Mouse (Mus musculus): ENCODE data around the gene Ttc39b.
"Not testable (repeated sequence)": the region's sequence is repeated elsewhere in the genome, so short reads cannot be mapped to it uniquely, and the experiment has no call there.

Gene Ttc39b

DNA sequence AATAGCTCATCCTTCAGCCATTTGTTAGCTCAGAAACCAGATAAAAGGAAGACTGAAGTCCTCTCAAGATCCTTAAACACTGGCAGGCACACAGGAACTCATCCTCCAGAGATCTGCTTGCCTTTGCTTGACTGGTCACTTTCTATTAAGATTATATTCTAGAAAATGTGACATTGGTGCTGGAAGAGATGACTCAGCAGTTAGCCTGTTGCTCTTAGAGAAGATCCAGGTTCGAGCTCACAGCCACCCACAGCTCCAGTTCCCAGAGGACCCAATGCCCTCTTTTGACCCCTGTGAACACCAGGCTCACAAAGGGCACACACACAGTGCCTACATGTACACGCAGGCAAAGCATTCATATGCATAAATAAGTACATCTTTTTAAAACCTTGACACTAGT, 49.8 kb downstream of the Ttc39b start:
- no peak for DNase-seq (ENCODE audit: low spot score in 2 of 2)

DNA sequence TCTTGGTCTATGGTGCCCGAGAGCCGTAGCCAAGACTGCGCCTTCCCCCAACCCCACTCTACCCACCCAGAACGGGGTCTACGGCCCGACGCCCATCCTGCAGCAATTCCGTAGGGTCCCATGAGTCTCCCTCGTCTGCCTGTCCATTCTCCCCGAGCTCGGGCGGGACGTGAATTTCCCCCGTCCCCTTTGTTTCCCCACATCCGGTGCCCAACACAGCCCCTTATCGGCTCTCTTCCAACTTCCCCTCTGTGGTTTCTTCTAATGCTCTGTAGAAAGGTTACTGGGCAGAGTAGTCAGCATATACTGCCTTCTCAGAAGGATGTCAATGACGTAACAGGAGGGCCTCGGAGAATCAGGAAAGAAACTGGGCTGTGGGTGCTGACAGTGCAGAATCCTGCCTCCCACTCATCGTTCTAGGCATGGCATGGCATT, 50.4 kb downstream of the Ttc39b start:
- DNase-seq (ENCODE audit: low spot score in 2 of 2): no peak

DNA sequence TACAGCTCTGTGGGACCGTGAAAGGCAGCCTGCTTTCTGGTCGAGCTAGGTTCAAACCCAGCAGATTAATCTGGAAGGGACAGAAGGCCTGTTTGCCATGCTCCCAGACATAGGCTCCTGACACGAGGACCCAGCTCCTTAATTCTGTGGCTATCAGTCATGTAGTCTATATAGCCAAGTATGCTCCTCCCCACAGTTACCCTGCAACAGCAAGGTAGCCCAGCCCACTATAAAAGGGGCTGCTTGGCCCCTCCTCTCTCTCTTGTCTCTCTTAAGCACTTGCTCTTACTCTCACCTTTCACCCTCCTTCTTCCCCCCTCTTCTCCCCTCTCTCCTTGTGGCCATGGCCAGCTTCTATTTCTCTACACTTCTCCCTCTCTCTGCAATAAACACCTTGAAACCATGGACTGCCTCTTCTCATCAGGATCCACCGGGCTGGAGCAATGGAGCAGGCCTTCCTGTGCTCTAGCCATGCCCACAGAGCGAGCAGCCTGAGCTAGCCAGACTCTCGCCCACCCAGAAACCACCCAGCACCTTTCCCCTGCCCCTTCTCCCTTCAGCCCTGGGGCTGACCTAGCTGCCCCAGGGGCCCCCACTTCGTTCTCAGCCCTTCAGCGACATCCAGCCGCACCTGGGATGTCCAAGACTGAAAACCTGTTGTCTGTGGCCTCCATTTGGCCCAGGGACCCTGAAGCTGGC, 51.0 kb downstream of the Ttc39b start:
- no peak for DNase-seq (ENCODE audit: low spot score in 2 of 2)

DNA sequence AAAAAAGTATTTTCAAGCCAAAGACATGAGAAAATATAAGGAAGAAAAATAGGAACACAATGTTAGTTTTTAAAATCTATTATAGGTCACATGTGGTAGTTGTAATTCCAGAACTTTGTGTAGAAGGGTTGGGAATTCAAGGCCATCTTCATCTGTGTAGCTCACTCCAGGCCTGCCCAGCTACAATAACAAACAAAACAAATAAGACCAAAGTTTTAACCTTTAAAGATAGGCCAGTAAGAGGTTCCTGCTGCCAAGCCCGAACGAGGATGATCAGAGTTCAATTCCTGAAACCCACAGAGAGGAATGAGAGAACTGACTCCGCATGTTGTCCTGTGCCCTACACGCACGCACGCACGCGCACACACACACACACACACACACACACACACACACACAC, 53.6 kb downstream of the Ttc39b start:
- no peak for DNase-seq (ENCODE audit: low spot score in 2 of 2)

DNA sequence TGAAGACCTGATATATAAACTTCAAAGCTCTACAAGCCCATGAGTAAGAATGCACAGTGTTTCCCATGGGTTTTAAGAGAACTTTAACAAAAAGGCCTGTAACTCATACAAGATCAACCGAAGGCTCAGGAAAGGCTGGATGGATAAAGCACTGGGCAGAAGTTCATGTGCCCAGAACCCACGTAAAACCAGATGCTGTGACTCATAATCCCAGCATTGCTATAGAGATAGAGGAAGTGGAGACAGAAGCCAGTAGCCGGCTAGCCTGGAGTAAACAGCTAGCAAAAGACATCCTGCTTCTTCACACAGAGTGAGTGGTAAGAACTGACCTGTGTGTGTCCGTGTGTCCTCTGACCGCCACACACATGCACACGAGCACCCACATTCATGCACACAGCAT, 54.4 kb downstream of the Ttc39b start:
- no peak for DNase-seq (ENCODE audit: low spot score in 2 of 2)

DNA sequence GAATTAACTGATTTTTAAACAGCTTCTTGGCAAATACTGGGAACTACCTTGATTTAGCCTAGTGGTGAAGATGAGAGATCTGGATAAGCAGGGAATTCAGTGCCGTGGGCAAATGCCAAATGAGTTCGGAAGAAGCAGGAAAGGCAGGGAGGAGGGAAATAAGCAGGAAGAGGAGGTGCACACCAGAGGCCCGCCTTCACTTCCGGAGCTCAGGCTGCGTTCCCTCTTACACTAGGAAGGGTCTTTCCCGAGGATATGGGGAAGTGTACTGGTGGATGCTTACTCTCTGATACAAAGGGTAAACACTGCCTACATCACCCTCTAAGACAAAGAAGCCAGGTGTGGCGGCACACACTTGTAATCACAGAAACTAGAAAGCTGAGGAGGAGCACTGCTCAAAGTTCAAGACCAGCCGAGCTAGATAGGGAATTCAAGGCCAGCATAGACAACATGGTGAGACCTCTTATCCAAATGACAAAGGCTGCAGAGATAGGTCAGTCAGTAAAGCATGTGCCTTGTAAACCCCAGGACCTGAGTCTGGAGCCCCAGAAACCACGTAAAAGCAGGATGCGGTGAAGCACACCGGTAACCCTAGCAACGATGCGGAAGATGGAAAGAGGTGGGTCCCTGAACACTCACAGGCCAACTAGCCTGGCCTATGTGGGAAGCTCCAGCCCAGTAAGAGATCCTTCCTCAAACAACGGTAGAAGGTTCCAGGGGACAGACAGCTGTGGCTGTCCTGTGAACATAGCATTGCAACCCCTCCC, 57.9 kb downstream of the Ttc39b start:
- no peak for DNase-seq (ENCODE audit: low spot score in 2 of 2)

DNA sequence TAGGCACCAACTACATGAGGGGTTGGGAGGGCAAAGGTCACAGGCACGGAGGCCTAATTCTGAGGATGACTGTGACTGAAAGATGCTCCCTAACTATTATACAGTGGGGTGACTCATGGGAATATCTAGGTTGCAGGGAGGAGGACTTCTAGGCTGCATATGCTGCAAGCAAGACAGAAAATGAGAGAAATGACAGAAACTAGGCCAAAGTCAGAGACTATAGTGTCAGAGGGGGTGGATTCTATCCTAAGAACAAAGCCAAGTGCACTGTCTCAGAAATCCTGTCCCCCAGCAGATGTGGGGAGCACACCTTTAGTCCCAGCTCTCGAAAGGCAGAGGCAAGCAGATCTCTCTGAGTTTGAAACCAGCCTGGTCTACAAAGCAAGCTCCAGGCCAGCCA, 59.2 kb downstream of the Ttc39b start:
- DNase-seq (ENCODE audit: low spot score in 2 of 2): no peak

DNA sequence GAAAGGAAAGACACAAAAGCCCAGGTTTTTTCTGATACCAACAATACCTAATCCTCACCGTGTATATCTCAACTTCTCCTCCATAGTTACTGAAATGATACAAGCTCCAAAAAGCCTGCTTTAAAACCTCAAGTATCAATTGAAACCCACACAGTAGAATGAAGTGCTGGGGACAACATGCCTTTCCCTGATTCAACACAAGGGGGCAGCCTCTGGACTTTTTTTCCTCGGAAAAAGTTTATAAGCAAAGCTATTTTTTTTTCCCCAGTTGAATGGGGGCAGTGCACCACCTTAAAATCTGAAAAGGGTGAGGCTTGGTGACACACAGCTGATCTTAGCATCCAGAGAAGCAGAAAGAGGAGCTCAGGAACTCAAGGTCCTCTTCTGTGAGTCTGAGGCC, 62.1 kb downstream of the Ttc39b start:
- peak in 1 of 2 experiments; percentile 68 for DNase-seq (ENCODE audit: low spot score in 2 of 2)

DNA sequence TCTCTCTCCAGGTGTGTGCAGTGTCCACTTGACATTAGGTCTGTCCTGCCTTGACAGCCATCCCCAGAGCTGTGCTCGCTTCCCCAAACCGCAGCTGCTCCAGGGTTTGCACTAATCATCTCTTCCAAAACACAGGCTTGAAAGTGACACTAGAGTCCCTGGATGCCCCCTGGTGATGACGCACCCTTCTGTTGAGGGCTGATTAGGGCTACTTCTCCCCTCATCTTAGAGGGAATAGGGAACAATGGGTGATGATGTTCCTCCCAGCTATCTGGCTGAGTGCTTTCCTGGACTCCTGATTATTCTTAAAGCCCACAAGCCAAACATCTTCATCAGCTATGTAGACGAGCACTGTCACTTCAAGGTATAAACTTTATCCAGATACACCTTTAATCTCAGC, 64.4 kb downstream of the Ttc39b start:
- DNase-seq (ENCODE audit: low spot score in 2 of 2): no peak

DNA sequence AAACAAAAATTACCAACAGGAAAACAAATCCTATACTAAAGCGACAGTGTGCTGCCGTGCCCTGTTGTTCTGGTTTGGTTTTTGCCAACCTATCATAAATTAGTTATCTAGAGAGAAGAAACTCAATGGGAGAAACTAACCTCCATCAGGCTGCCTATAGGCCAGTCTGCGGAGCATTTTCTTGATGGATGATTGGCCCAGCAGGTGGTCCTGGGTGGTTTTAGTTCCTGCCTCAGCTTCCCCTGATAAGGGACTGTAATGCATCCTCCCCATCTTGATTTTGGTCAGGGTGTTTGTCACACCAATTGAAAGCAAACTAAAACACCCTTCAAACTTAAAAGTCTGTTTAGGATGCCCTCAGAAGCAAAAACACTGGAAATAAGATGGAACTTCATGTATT, 65.8 kb downstream of the Ttc39b start:
- no peak for DNase-seq (ENCODE audit: low spot score in 2 of 2)

DNA sequence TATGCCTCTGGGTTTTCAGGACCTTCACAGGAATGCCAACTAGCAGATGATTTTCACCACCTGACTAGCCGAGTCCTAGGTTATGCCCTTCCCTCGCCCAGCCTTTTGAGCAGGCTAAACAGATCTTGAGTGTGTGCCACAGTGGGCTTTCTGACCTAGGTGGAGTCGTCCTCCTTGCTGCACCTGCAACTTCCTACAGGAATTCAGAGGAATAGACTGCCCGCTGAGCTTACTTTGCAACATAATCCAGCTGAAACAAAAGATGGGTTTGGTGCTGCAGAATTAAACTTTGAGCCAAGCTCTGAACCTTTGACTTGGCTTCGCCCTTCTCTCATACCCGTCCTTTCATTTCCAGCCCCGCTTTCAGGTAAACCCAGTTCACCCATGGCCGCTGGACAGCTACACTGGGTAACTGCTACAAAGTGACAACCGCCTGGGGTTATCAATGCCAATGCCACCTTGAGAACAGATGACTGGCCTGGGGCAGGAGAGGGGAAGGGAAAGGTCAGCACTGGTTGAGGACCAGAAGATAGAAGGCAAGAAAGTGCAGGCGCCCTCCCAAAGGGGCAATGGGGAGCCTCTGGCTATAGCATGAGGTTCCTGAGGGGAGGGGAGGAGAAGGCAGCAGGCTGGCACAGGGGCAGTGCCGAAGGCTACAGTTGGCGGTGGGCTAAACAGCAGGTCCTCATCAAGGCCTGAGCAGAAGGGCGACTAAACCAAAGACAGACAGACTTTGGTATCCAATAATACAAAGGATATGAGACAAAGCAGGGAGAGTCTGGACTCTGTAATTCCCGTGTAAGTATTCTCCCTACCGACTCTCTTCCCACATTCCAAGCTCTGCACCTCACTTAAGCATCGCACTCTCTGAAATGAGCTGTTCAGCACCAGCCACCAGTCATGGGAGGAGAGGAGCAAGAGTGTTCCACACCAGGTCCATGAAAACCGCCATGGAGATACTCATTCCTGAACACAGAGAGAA, 66.5 kb downstream of the Ttc39b start:
- no peak for DNase-seq (ENCODE audit: low spot score in 2 of 2)

DNA sequence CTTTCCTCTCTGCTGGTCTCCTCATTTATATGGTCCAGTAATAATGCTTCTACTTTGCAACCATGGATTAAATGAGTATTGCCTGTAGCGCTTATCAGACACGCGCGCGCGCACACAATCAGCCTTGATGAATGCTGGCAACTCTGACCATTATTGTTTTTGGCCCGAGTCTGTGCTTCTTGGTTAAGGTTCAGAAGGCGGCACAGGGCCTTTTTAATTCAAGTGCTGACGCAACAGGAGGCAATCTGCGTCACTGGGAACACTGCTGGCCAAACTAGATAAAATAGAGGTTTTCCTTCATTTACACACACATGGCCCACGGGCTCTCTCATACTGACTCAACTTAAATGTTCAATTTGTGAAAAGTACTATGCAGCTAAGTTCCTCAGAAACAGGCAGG, 67.3 kb downstream of the Ttc39b start:
- DNase-seq (ENCODE audit: low spot score in 2 of 2): no peak

DNA sequence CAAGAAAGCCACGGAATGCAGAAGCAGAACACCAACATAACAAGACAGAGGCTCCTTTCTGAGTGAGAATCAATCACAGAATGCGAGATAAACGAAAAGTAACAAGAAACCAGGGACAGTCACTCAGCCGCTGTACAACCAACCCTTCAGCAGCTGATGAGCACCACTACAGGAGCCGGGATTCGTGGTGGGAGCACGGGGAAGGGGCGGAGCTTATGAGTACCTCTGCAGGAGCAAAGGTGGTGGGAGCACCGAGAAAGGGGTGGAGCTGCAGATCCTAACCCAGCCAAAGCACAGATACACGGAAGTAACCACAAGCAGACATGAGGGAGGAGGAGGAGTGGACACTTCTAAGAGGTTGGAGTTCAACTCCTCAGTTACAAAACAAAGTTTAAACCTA, 69.1 kb downstream of the Ttc39b start:
- DNase-seq (ENCODE audit: low spot score in 2 of 2): no peak

DNA sequence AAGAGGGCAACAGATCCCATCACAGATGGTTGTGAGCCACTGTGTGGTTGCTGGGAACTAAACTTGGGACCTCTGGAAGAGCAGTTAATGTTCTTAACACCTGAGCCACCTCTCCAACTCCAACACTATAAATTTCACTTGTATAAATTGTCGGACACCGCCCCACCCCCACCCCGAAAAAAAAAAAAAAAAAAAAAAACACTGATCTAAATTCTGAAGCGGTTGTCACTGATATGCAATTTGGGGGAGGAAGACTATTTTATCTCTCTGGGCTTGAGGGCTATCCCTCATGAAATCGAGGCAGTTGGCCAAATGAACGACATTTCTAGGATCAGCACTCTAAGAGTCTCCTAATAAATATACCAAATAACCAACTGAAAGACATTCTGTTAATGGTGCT, 70.4 kb downstream of the Ttc39b start:
- DNase-seq (ENCODE audit: low spot score in 2 of 2): no peak

DNA sequence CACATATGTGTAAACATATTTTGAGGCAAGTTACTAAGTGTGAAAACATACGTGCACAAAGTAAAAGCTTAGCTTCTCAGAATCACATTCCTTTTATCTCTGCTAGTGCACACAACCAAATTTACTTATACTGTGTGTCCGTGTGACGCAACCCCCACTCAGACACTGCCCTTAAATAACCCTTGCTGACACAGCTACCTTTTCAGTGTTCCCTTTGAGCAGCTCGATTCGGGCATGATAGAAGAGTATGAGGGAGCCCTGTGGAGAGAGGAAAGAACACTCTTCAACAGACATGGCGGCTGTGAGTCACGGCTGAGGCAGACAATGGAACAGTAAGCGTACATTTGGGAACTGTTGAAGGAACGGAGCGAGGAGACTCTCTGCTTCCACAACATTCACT, 80.3 kb downstream of the Ttc39b start:
- no peak for DNase-seq (ENCODE audit: low spot score in 2 of 2)

DNA sequence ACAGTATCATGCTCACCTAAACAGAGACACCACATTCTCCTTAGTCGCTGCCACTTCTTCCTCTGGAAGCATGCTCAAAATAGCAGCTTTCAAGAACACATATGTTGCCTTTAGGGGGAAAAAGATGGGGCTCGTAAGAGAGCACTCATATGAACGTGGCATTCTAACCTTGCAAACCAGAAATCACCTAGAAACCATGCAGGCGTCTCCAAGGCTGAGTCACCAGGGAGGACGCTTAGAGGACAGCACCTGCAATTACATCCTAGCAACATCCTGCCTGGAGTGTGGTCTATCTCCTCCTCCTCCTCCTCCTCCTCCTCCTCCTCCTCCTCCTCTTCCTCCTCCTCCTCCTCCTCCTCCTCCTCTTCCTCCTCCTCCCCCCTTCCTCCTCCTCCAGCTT, 82.4 kb downstream of the Ttc39b start:
- DNase-seq (ENCODE audit: low spot score in 2 of 2): no peak

DNA sequence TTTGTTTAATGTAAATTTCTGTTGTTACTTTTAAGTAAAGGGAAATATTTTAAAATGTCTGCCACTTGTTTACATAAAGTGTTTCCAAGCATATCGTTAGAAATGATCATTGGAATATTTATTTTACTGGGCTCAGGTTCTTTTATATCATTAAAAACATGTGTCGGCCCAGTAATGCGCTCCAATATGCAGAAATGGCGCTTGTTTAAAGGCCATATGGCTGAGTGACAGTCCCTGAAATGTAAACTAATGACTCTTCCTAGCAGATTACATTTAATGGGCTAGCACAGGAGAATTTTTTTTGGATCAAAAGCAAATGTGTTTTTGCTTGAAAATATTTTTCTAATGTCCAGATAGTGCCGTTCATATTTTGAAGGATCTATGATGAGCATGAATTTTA, 86.4 kb downstream of the Ttc39b start:
- no peak for DNase-seq (ENCODE audit: low spot score in 2 of 2)

DNA sequence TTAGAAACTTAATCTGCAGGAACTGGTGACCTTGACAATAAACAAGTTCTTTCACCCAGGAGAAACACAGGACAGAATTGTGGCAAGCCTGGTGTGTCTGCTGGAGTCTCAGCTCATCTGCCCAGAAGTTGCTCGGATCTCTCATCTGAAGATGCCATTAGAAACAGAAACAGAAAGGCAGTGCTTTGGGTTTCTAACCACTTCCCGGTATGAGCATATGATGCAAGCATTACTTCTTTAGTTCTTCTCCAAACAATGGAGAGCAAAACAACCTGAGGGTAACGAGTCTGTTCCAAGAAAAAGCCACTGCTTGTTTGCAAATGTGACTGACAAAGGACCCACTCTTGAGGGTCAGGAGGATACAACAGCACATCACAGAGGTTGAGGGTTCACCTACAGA, 88.8 kb downstream of the Ttc39b start:
- not testable (repeated sequence) for DNase-seq (ENCODE audit: low spot score in 2 of 2)

DNA sequence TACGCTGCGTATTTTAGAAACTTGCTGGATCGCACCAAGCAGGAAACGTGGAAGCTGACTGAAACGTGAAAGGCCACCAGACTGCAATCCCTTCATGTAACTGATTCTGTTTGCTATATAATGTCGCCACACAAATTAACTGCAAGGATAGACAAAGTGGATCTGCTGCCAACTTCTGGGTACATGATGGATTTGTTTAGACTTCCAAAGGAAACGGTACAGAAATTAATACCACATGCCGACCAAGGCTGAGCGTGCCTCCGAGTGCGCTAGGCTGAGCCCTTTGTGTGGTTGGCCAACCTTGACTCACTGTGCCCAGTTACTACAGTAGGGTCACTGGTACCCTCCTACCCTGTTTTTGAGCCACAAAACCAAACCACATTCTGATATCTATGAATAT, 89.3 kb downstream of the Ttc39b start:
- no peak for DNase-seq (ENCODE audit: low spot score in 2 of 2)

DNA sequence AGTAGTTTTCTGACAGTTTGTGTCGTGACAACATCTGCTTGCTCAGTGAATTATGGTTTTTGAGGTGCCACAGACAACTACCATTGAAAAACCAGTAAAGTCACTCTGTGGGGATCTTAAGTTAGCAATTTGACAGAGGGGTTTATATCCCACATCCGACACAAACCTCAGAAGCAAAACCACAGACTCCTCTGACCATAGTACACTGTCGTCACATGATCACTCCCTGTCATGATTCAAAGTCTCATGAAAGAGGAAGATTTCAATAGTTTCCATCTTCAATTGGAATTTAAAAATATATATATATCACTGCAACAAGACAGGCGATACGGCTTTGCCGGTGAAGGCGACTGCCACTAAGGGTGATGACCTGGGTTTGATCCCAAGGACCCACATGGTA, 89.9 kb downstream of the Ttc39b start:
- DNase-seq (ENCODE audit: low spot score in 2 of 2): no peak

DNA sequence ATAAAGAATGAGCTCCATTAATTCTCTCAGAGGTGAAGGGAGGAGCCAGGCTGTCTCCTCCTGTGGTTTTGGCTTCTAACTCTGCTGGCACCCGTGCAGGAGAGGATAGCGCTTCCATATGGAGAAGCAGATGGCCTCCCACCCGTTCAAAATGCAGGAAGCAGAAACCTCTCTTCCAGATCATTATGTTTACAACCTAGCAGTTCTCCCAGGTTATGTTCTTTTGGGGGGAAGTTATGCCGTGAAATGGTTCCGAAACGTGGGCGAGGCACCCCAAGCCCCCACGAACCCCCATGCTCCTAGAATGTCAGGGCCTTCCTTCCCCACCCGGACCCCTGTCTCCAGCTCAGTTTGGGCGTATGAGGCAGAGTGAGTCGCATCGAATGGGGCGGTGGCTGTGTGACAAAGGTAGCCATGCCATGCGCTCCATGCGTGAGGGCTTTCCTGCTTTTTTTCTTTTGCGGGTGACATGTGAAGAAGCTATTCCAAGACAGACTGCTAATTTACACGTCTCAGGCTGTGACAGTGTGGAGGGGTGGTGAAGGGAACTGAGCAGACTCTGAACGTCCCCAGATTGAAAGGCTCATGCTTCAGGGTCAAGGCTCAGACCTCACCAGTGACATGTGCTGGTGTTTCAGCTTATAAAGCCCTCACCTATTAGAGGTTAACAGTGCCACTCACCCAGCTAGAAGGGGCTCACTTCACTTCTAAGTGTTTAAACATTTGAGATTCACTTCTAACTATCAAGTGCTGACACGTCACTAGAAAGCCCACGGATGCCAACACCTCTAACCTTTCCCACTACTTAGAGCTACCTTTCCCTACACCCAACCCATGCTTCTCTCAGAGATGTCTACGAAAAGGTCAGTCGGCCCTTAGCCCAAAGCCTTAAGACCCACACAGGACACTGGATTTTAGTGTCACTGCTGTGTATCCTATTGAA, 90.6 kb downstream of the Ttc39b start:
- peak; percentile 81 to 84 for DNase-seq (ENCODE audit: low spot score in 2 of 2)

Data from right cerebral cortex, adult 2 months (tissue).